Mouse (Mus musculus) erythroblast, embryonic 14.5 days (primary cell): ENCODE results near the gene Anks1.

ENCODE experiments used
- GATA1 ChIP-seq: IDR thresholded peaks from 2 replicates; pipeline ENCODE4 v1.6.1; 2012; ENCODE audit warnings: low read length, inconsistent platforms, mixed read lengths
- TAL1 ChIP-seq: IDR thresholded peaks from 3 replicates; pipeline ENCODE4 v1.6.1; 2012; ENCODE audit warnings: low read length, inconsistent platforms, mixed read lengths

- TF ChIP-seq GATA1 (no peak), TAL1 (no peak)
These were observed 124.0 kb downstream of the Anks1 start for GRCm38 (mm10) chr17:28033046-28033580.
